Mouse (Mus musculus): ENCODE data around the gene Tubb2b. TPM values are rescaled to one million over a fixed set of nuclear protein-coding genes. Genes with fewer than 3 reads are reported as not detected.

The Tubb2b gene
- polyA plus RNA-seq, 1 experiment from 2014 or later = 35.5 TPM

DNA sequence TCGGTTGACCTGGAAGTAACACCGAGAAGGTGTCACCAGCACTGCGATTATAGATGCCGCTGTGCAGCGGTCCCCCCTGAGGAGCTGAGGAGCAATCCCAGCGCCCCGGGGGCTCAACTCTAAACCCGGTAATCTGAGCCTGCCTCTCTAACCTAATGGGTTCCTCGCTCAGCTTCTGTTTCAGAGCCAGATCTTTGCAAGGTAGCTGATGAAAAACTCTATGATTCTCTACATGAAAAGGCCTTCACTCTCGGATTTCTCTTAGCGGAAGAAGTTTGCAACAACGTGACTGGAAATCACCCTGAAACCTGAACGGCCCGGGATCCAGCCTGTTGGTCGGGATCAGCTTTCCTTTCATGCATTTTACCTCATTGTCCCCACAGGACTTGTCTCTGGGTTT is 2.0 kb upstream of the Tubb2b start:
- Histone ChIP-seq H3K36me3 (ENCODE audit: control insufficient read depth, insufficient read depth, low read length) (no peaks in the 10 kb centered on the region), H3K27ac (ENCODE audit: low read depth) (peak overlapping the region; percentile 81; the same call in 1 of the 2 replicates), H3K4me1 (replicated peaks; ENCODE audit: control insufficient read depth, insufficient read depth, low read length) (peaks cover 34% of the 10 kb centered on the region), H3K4me3 (ENCODE audit: low read depth, low read length) (0 out of 2 replicates have a peak overlapping the region, but pooled peaks have one; percentile 10), H3K9ac (ENCODE audit: low read length) (no peak overlapping the region), H3K9me3 (ENCODE audit: control insufficient read depth, low read length) (no peaks in the 10 kb centered on the region), H3K27me3 (replicated peaks; ENCODE audit: control insufficient read depth, insufficient read depth, low read length) (peaks cover 13% of the 10 kb centered on the region; the same call in 1 of the 2 replicates), H3K4me2 (ENCODE audit: low read length) (peak overlapping the region; percentile 82)
- DNase-seq (ENCODE audit: low spot score) (peak; percentile 56), ATAC-seq (replicated peaks; ENCODE audit: low FRiP score, low TSS enrichment, low read depth) (no peak)
- WGBS = 10% methylated on average over 15 of the region's 15 CpGs

DNA sequence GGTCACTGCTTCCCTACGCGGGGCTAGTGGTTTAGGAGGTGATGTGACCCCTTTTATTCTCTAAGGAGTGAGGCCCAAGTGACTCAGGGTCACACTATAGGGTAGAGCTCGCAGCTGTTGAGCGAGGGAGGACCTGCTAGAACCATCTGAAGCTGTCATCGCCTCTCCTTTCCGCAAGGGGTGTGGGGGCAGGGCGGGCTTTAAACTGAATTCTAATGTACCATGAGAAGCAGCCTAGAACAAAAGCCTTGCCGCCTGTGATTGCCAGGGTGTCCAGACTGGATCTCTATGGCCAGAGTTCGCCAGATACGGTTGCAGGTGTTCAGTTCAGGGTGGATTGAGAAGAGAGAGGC is 1.4 kb upstream of the Tubb2b start:
- peak overlapping the region; percentile 73 for H3K9ac ChIP-seq (ENCODE audit: low read length)
- H3K4me3 ChIP-seq (ENCODE audit: low read depth, low read length) = peak overlapping the region; percentile 78
- peak overlapping the region; percentile 82 for H3K4me2 ChIP-seq (ENCODE audit: low read length)
- peaks cover 2% of the 10 kb centered on the region; the same call in 1 of the 2 replicates for H3K36me3 ChIP-seq (ENCODE audit: control insufficient read depth, insufficient read depth, low read length)
- peak overlapping the region; percentile 81 for H3K27ac ChIP-seq (ENCODE audit: low read depth)
- H3K4me1 ChIP-seq (replicated peaks; ENCODE audit: control insufficient read depth, insufficient read depth, low read length) = peaks cover 33% of the 10 kb centered on the region
- DNase-seq (ENCODE audit: low spot score) (peak; percentile 74), ATAC-seq (replicated peaks; ENCODE audit: low FRiP score, low TSS enrichment, low read depth) (no peak)
- 4% methylated on average over 10 of the region's 10 CpGs for WGBS
- H3K27me3 ChIP-seq (replicated peaks; ENCODE audit: control insufficient read depth, insufficient read depth, low read length) = peaks cover 13% of the 10 kb centered on the region; the same call in 1 of the 2 replicates
- H3K9me3 ChIP-seq (ENCODE audit: control insufficient read depth, low read length) = no peaks in the 10 kb centered on the region

DNA sequence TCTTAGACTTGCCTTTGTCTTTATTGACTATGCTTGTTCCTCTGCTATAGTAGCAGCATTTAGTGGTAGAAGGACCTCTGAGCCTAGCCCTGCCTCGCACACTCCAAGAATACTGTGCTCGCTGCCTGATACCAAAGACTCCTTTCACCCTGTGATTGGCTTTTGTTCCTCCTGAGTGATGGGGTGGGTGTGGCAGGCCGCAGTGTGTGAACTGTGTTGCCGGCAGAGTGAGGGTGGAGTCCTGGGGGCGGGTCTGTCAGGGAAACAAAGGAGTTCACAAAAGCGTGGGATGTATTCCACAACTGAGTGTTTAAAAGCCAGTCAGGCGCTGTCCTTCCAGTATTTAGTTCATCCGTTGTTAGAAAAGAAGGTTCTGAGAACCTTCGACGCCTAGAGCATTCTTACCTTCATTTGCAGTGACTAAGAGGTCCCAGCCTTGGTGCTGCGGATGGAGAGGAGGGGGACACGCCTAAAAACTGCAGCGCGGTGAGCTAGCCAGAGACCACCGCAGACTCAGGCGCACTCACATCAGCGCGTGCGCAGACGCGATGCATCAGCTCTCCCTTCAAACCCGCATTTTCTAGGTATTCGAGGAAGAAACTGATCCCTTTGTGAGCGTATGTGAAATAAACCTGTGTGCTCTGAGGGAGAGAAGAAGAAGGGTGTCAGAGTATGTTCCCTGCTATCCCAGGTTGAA is 893 bp upstream of the Tubb2b start:
- under 1% methylated on average over 24 of the region's 24 CpGs for WGBS
- Histone ChIP-seq H3K36me3 (ENCODE audit: control insufficient read depth, insufficient read depth, low read length) (peaks cover 5% of the 10 kb centered on the region; the same call in 1 of the 2 replicates), H3K4me2 (ENCODE audit: low read length) (peak overlapping the region; percentile 82), H3K9me3 (ENCODE audit: control insufficient read depth, low read length) (no peaks in the 10 kb centered on the region), H3K4me1 (replicated peaks; ENCODE audit: control insufficient read depth, insufficient read depth, low read length) (peaks cover 30% of the 10 kb centered on the region), H3K27me3 (replicated peaks; ENCODE audit: control insufficient read depth, insufficient read depth, low read length) (peaks cover 13% of the 10 kb centered on the region; the same call in 1 of the 2 replicates), H3K27ac (ENCODE audit: low read depth) (peak overlapping the region; percentile 81), H3K9ac (ENCODE audit: low read length) (peak overlapping the region; percentile 73), H3K4me3 (ENCODE audit: low read depth, low read length) (peak overlapping the region; percentile 78)
- peak; percentile 77 for DNase-seq (ENCODE audit: low spot score)
- ATAC-seq (replicated peaks; ENCODE audit: low FRiP score, low TSS enrichment, low read depth) = peak; percentile 48

DNA sequence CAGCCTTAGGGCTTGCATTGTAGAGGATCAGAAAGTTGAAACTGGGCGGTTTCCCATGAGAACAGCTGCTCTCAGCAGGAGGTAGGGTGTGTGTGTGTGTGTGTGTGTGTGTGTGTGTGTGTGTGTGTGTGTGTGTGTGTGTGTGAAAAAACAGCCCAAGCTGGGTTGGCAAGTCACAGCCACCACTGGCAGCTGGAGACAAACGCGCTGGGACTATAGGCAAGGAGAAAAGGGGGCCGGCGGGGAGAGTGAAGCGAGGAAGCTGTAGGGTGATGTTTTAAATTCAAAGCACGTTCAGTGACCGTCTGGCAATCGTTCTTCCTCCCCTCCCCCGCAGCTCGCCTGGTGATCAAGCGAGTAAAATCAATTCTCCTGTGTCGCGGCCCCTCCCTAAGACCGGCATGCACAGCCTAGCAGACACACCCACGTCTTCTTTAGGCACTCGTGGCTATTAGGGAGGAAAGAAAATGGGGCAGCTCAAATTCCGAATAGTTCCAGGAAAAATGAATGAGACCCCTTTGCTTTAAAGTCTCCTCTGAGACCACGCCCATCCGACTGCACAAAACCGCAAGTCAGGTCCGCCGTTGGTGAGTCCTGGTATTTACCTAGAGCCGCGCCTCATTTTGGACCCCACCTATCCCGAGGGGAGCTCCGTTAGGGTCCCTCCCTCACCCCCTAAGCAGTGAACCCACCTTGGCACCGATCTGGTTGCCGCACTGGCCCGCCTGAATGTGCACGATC is 611 bp downstream of the Tubb2b start:
- ATAC-seq (replicated peaks; ENCODE audit: low FRiP score, low TSS enrichment, low read depth) = peak; percentile 14

DNA sequence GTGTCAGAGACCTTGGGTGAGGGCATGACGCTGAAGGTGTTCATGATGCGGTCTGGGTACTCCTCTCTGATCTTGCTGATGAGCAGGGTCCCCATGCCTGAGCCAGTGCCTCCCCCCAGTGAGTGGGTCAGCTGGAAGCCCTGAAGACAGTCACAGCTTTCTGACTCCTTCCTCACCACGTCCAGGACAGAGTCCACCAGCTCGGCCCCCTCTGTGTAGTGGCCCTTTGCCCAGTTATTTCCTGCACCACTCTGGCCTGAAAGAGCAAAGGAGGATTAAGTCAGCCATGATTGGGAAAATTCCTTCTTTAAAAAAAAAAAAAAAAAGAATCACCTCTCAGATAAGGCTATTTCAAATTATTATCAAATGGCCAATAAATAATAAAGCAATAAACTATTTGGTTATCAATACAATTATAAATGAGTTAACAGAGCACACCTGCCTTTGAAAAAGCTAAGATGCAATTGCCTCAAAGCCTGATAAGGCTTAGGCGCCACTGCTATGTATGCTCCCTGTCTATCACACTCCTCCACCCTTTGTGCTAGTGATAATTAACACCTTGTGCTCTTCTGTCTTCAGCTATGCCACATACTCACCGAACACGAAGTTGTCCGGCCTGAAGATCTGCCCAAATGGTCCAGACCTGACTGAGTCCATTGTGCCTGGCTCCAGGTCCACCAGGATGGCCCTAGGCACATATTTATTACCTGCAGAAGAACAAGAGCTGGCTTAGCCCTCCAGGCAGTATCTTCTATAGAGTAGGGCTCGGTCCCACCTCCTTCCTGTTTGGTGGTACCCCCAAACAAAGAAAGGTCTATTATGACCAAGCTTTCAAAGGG is 1.8 kb downstream of the Tubb2b start:
- H3K9ac ChIP-seq (ENCODE audit: low read length) = no peak overlapping the region
- peaks cover 29% of the 10 kb centered on the region for H3K36me3 ChIP-seq (ENCODE audit: control insufficient read depth, insufficient read depth, low read length)
- peaks cover 12% of the 10 kb centered on the region; the same call in 1 of the 2 replicates for H3K27me3 ChIP-seq (replicated peaks; ENCODE audit: control insufficient read depth, insufficient read depth, low read length)
- H3K4me1 ChIP-seq (replicated peaks; ENCODE audit: control insufficient read depth, insufficient read depth, low read length) = peaks cover 37% of the 10 kb centered on the region
- H3K9me3 ChIP-seq (ENCODE audit: control insufficient read depth, low read length) = no peaks in the 10 kb centered on the region
- DNase-seq (ENCODE audit: low spot score) (no peak), ATAC-seq (replicated peaks; ENCODE audit: low FRiP score, low TSS enrichment, low read depth) (no peak)
- H3K4me3 ChIP-seq (ENCODE audit: low read depth, low read length) = peak overlapping the region; percentile 78
- no peak overlapping the region for H3K27ac ChIP-seq (ENCODE audit: low read depth)
- 81% methylated on average over 9 of the region's 9 CpGs for WGBS
- H3K4me2 ChIP-seq (ENCODE audit: low read length) = peak overlapping the region; percentile 82

More for the DNA sequence above, 611 bp downstream of the Tubb2b start:
- Histone ChIP-seq H3K36me3 (ENCODE audit: control insufficient read depth, insufficient read depth, low read length) (peaks cover 17% of the 10 kb centered on the region), H3K27me3 (replicated peaks; ENCODE audit: control insufficient read depth, insufficient read depth, low read length) (peaks cover 13% of the 10 kb centered on the region; the same call in 1 of the 2 replicates), H3K27ac (ENCODE audit: low read depth) (peak overlapping the region; percentile 81), H3K9ac (ENCODE audit: low read length) (peak overlapping the region; percentile 73), H3K4me2 (ENCODE audit: low read length) (peak overlapping the region; percentile 82), H3K4me1 (replicated peaks; ENCODE audit: control insufficient read depth, insufficient read depth, low read length) (peaks cover 40% of the 10 kb centered on the region), H3K9me3 (ENCODE audit: control insufficient read depth, low read length) (no peaks in the 10 kb centered on the region), H3K4me3 (ENCODE audit: low read depth, low read length) (peak overlapping the region; percentile 78)
- peak; percentile 89 for DNase-seq (ENCODE audit: low spot score)
- WGBS = under 1% methylated on average over 31 of the region's 31 CpGs

DNA sequence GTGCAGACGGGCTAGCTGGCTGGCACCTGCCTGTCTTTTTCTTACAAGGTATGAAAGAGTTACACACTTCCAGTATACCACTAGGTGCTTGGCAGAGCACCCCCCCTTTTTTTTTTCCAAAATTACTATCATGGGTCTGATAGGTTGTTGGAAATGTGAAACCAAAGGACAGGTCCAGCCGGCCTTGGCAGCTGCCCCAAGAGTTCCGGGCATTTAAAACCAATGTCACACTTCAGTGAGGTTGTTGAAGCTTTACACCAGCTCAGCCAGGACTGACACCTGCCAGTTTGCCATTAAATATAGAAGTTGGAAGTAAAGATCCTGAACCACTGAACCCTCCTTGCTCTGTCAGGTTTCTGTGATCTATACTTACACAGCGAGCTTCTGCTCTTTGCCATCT is 4.6 kb downstream of the Tubb2b start:
- ATAC-seq (replicated peaks; ENCODE audit: low FRiP score, low TSS enrichment, low read depth) (no peak), DNase-seq (ENCODE audit: low spot score) (no peak)
- WGBS = 81% methylated on average over 4 of the region's 4 CpGs
- Histone ChIP-seq H3K4me2 (ENCODE audit: low read length) (no peak overlapping the region; the same call in 1 of the 2 replicates), H3K9me3 (ENCODE audit: control insufficient read depth, low read length) (no peaks in the 10 kb centered on the region), H3K9ac (ENCODE audit: low read length) (no peak overlapping the region), H3K36me3 (ENCODE audit: control insufficient read depth, insufficient read depth, low read length) (peaks cover 32% of the 10 kb centered on the region), H3K4me1 (replicated peaks; ENCODE audit: control insufficient read depth, insufficient read depth, low read length) (peaks cover 18% of the 10 kb centered on the region; the same call in 1 of the 2 replicates), H3K27me3 (replicated peaks; ENCODE audit: control insufficient read depth, insufficient read depth, low read length) (no peaks in the 10 kb centered on the region), H3K4me3 (ENCODE audit: low read depth, low read length) (no peak overlapping the region), H3K27ac (ENCODE audit: low read depth) (no peak overlapping the region)

DNA sequence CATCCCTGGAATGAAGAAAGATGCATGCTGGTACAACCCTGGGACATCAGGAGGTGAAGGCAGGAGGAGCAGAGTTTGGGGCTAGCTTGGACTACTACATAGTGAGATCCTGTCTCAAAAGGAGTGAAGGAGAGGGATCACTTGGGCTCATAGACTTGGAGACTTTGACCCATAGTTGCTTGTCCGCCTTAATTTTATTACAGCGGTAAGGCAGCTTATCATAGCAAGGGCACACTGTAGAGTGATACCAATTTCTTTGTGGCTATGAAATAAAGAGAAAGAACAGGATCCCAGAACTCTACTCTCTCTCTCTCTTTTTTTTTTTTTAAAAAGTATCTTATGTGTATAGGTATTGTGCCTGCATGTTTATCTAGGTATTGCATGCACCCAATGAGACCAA is 9.7 kb downstream of the Tubb2b start:
- Histone ChIP-seq H3K27me3 (replicated peaks; ENCODE audit: control insufficient read depth, insufficient read depth, low read length) (no peaks in the 10 kb centered on the region), H3K36me3 (ENCODE audit: control insufficient read depth, insufficient read depth, low read length) (peaks cover 23% of the 10 kb centered on the region), H3K27ac (ENCODE audit: low read depth) (no peak overlapping the region), H3K9ac (ENCODE audit: low read length) (no peak overlapping the region), H3K4me3 (ENCODE audit: low read depth, low read length) (no peak overlapping the region), H3K4me2 (ENCODE audit: low read length) (no peak overlapping the region), H3K4me1 (replicated peaks; ENCODE audit: control insufficient read depth, insufficient read depth, low read length) (peaks cover 6% of the 10 kb centered on the region; the same call in 1 of the 2 replicates), H3K9me3 (ENCODE audit: control insufficient read depth, low read length) (no peaks in the 10 kb centered on the region)
- ATAC-seq (replicated peaks; ENCODE audit: low FRiP score, low TSS enrichment, low read depth) (no peak), DNase-seq (ENCODE audit: low spot score) (no peak)
- 97% methylated on average over 2 of the region's 2 CpGs for WGBS

DNA sequence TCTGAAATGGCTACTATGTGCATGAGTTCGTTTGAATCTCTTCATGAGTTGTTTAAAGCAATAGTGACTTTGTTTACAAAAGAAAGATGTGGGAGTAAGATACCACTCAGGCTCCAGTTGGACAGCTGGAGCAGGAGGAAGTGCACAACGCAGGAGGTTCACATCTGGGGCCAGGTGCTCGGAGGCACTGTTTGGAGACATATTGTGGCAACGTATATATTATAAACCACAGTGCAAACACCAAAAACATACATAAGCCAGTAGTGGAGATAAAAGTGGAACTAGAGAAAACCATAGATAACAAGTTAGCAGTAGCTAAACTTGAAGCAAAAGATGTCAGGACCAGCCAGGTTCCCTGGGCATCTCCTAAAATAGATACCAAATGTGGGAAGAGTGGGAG is 10.9 kb downstream of the Tubb2b start:
- Histone ChIP-seq H3K9me3 (ENCODE audit: control insufficient read depth, low read length) (no peaks in the 10 kb centered on the region), H3K36me3 (ENCODE audit: control insufficient read depth, insufficient read depth, low read length) (peaks cover 12% of the 10 kb centered on the region; the same call in 1 of the 2 replicates), H3K9ac (ENCODE audit: low read length) (no peak overlapping the region), H3K27ac (ENCODE audit: low read depth) (no peak overlapping the region), H3K27me3 (replicated peaks; ENCODE audit: control insufficient read depth, insufficient read depth, low read length) (no peaks in the 10 kb centered on the region), H3K4me3 (ENCODE audit: low read depth, low read length) (no peak overlapping the region), H3K4me2 (ENCODE audit: low read length) (no peak overlapping the region), H3K4me1 (replicated peaks; ENCODE audit: control insufficient read depth, insufficient read depth, low read length) (no peaks in the 10 kb centered on the region)
- WGBS = 23% methylated on average over 4 of the region's 4 CpGs
- no peak for DNase-seq (ENCODE audit: low spot score)
- ATAC-seq (replicated peaks; ENCODE audit: low FRiP score, low TSS enrichment, low read depth) = no peak
